Mouse (Mus musculus) brown adipose tissue, adult 24 weeks (tissue): ENCODE measurements around the gene Thra. TPM values are rescaled to one million over a fixed set of nuclear protein-coding genes. Genes with fewer than 3 reads are reported as not detected.
A peak's percentile ranks its signal among the peaks of the same experiment; 100 is the strongest.
"Not testable (repeated sequence)": the region's sequence is repeated elsewhere in the genome, so short reads cannot be mapped to it uniquely, and the experiment has no call there.

ENCODE experiments used
- H3K27ac ChIP-seq: fragments of 200-500 bp; replicated peaks from 2 replicates; pipeline ENCODE4 v1.5.1; 2012; ENCODE audit warnings: low read depth, mild to moderate bottlenecking, low read length
- H3K4me1 ChIP-seq: fragments of 200-500 bp; 2 replicates; pipeline ENCODE4 v1.6.1; 2012; ENCODE audit warnings: low read length, mixed read lengths; ENCODE audit not compliant: control insufficient read depth, insufficient read depth, insufficient read length
- H3K4me3 ChIP-seq: fragments of 200-500 bp; 2 replicates; pipeline ENCODE4 v1.5.1; 2012; ENCODE audit warnings: low read depth, mild to moderate bottlenecking, low read length, moderate library complexity; ENCODE audit not compliant: insufficient read depth
- polyA plus RNA-seq: library from polyadenylated mRNA; stranded (reverse); fragments of >200 nt; gene quantifications from 2 replicates; pipeline ENCODE4 v1.2.4, GENCODE M21; 2012; ENCODE audit not compliant: missing spikeins, insufficient read depth, insufficient read length

Thra gene
- polyA plus RNA-seq, 1 experiment, result 82.3 TPM

GRCm38 (mm10) chr11:98709001-98709741, 31.3 kb upstream of the Thra start:
- Histone ChIP-seq H3K27ac (peak overlapping the region; percentile 47), H3K4me1 (peaks cover 18% of the 10 kb centered on the region), H3K4me3 (no peak overlapping the region)

- Histone ChIP-seq H3K4me1 (peaks cover 18% of the 10 kb centered on the region), H3K4me3 (no peak overlapping the region; the same call in 1 of the 2 replicates), H3K27ac (peak overlapping the region; percentile 61)
These were observed 29.9 kb upstream of the Thra start for GRCm38 (mm10) chr11:98710416-98711045.

- H3K27ac ChIP-seq, result peak overlapping the region; percentile 61
These were observed 29.4 kb upstream of the Thra start for GRCm38 (mm10) chr11:98711046-98711434.

GRCm38 (mm10) chr11:98712009-98712408, 28.4 kb upstream of the Thra start:
- H3K4me1 ChIP-seq, result peaks cover 18% of the 10 kb centered on the region
- not testable (repeated sequence) for H3K4me3 ChIP-seq, H3K27ac ChIP-seq

More at GRCm38 (mm10) chr11:98711046-98711434, 29.4 kb upstream of the Thra start:
- Histone ChIP-seq H3K4me1 (peaks cover 18% of the 10 kb centered on the region), H3K4me3 (no peak overlapping the region)

- H3K4me3 ChIP-seq, result no peak overlapping the region
- no peak overlapping the region for H3K27ac ChIP-seq
- H3K4me1 ChIP-seq, result peaks cover 16% of the 10 kb centered on the region
These were observed 26.7 kb upstream of the Thra start for GRCm38 (mm10) chr11:98713703-98714102.

GRCm38 (mm10) chr11:98715946-98716345, 24.5 kb upstream of the Thra start:
- H3K27ac ChIP-seq, result no peak overlapping the region
- no peak overlapping the region for H3K4me3 ChIP-seq
- peaks cover 5% of the 10 kb centered on the region; the same call in 1 of the 2 replicates for H3K4me1 ChIP-seq

GRCm38 (mm10) chr11:98717904-98718303, 22.5 kb upstream of the Thra start:
- Histone ChIP-seq H3K27ac (no peak overlapping the region), H3K4me1 (peaks cover 7% of the 10 kb centered on the region; the same call in 1 of the 2 replicates), H3K4me3 (no peak overlapping the region)

- H3K4me1 ChIP-seq, result peaks cover 7% of the 10 kb centered on the region; the same call in 1 of the 2 replicates
- no peak overlapping the region for H3K27ac ChIP-seq
- no peak overlapping the region for H3K4me3 ChIP-seq
These were observed 19.7 kb upstream of the Thra start for GRCm38 (mm10) chr11:98720756-98721155.

GRCm38 (mm10) chr11:98721458-98722226, 18.8 kb upstream of the Thra start:
- peaks cover 7% of the 10 kb centered on the region; the same call in 1 of the 2 replicates for H3K4me1 ChIP-seq
- peak overlapping the region; percentile 36; the same call in 1 of the 2 replicates for H3K27ac ChIP-seq
- H3K4me3 ChIP-seq, result no peak overlapping the region

- Histone ChIP-seq H3K4me1 (peaks cover 5% of the 10 kb centered on the region; the same call in 1 of the 2 replicates), H3K4me3 (no peak overlapping the region), H3K27ac (no peak overlapping the region)
These were observed 17.3 kb upstream of the Thra start for GRCm38 (mm10) chr11:98723098-98723497.

- H3K4me1 ChIP-seq, result peaks cover 6% of the 10 kb centered on the region; the same call in 1 of the 2 replicates
- no peak overlapping the region for H3K4me3 ChIP-seq
- H3K27ac ChIP-seq, result no peak overlapping the region
These were observed 14.4 kb upstream of the Thra start for GRCm38 (mm10) chr11:98725926-98726506.

GRCm38 (mm10) chr11:98729119-98729588, 11.3 kb upstream of the Thra start, which contains the start of gene Med24:
Med24 (minus strand) TSS chr11:98729435.
- H3K27ac ChIP-seq, result peak within 1 kb of the TSS; percentile 71
- H3K4me3 ChIP-seq, result peak within 1 kb of the TSS; percentile 97
- H3K4me1 ChIP-seq, result 0 out of 2 replicates have a peak, but pooled peaks cover 3% of the 10 kb centered on the region

- no peak overlapping the region for H3K27ac ChIP-seq
- 0 out of 2 replicates have a peak, but pooled peaks cover 3% of the 10 kb centered on the region for H3K4me1 ChIP-seq
- no peak overlapping the region for H3K4me3 ChIP-seq
These were observed 9.7 kb upstream of the Thra start for GRCm38 (mm10) chr11:98730727-98731126.

GRCm38 (mm10) chr11:98731134-98731533, 9.3 kb upstream of the Thra start:
- Histone ChIP-seq H3K27ac (no peak overlapping the region), H3K4me1 (0 out of 2 replicates have a peak, but pooled peaks cover 3% of the 10 kb centered on the region)

More at GRCm38 (mm10) chr11:98731134-98731533, 9.3 kb upstream of the Thra start:
- H3K4me3 ChIP-seq, result no peak overlapping the region
